Mouse (Mus musculus): ENCODE results near the gene Cfap97d1. TPM values are rescaled to one million over a fixed set of nuclear protein-coding genes. Genes with fewer than 3 reads are reported as not detected.

Gene Cfap97d1
- polyA plus RNA-seq, 1 experiment from 2014 or later, result not detected

- no peak within 1 kb of the TSS for H3K27ac ChIP-seq
- H3K79me2 ChIP-seq (ENCODE audit: inconsistent target), result no peaks in the 10 kb centered on the region
- no peak within 1 kb of the TSS for H3K4me3 ChIP-seq (ENCODE audit: inconsistent target)
- H3K36me3 ChIP-seq (ENCODE audit: inconsistent target), result no peaks in the 10 kb centered on the region
- WGBS (ENCODE audit: missing documents), result 50% methylated on average over 10 of the region's 10 CpGs
Measured at GRCm38 (mm10) chr11:101966965-101967614, 17.0 kb upstream of the Cfap97d1 start, which contains the start of gene Sost. Gene Sost, minus strand, starts transcription at chr11:101967015.

- H3K27ac ChIP-seq, result no peak overlapping the region
- WGBS (ENCODE audit: missing documents), result 47% methylated on average over 7 of the region's 7 CpGs
- no peaks in the 10 kb centered on the region for H3K79me2 ChIP-seq (ENCODE audit: inconsistent target)
- H3K36me3 ChIP-seq (ENCODE audit: inconsistent target), result peaks cover 4% of the 10 kb centered on the region; the same call in 1 of the 2 replicates
- no peak overlapping the region for H3K4me3 ChIP-seq (ENCODE audit: inconsistent target)
Measured at GRCm38 (mm10) chr11:101968311-101968710, 15.8 kb upstream of the Cfap97d1 start.

GRCm38 (mm10) chr11:101968791-101969190, 15.3 kb upstream of the Cfap97d1 start:
- H3K4me3 ChIP-seq (ENCODE audit: inconsistent target), result no peak overlapping the region
- H3K79me2 ChIP-seq (ENCODE audit: inconsistent target), result no peaks in the 10 kb centered on the region
- H3K27ac ChIP-seq, result no peak overlapping the region
- H3K36me3 ChIP-seq (ENCODE audit: inconsistent target), result peaks cover 8% of the 10 kb centered on the region; the same call in 1 of the 2 replicates
- WGBS (ENCODE audit: missing documents), result 0% methylated on average over 5 of the region's 5 CpGs

- WGBS (ENCODE audit: missing documents), result 92% methylated on average over 13 of the region's 13 CpGs
- H3K27ac ChIP-seq, result no peak overlapping the region
Measured at GRCm38 (mm10) chr11:101969835-101970234, 14.2 kb upstream of the Cfap97d1 start.

GRCm38 (mm10) chr11:101971410-101971809, 12.7 kb upstream of the Cfap97d1 start:
- no peak overlapping the region for H3K4me3 ChIP-seq (ENCODE audit: inconsistent target)
- H3K79me2 ChIP-seq (ENCODE audit: inconsistent target), result peaks cover 25% of the 10 kb centered on the region
- H3K36me3 ChIP-seq (ENCODE audit: inconsistent target), result peaks cover 33% of the 10 kb centered on the region; the same call in 1 of the 2 replicates
- WGBS (ENCODE audit: missing documents), result 61% methylated on average over 3 of the region's 3 CpGs
- H3K27ac ChIP-seq, result peak overlapping the region; percentile 96

More at GRCm38 (mm10) chr11:101969835-101970234, 14.2 kb upstream of the Cfap97d1 start:
- Histone ChIP-seq H3K79me2 (ENCODE audit: inconsistent target) (peaks cover 9% of the 10 kb centered on the region), H3K36me3 (ENCODE audit: inconsistent target) (peaks cover 18% of the 10 kb centered on the region; the same call in 1 of the 2 replicates), H3K4me3 (ENCODE audit: inconsistent target) (no peak overlapping the region)

GRCm38 (mm10) chr11:101972097-101972496, 12.0 kb upstream of the Cfap97d1 start:
- WGBS (ENCODE audit: missing documents), result 27% methylated on average over 3 of the region's 3 CpGs
- H3K79me2 ChIP-seq (ENCODE audit: inconsistent target), result peaks cover 32% of the 10 kb centered on the region
- peak overlapping the region; percentile 96 for H3K27ac ChIP-seq
- H3K4me3 ChIP-seq (ENCODE audit: inconsistent target), result no peak overlapping the region
- H3K36me3 ChIP-seq (ENCODE audit: inconsistent target), result peaks cover 40% of the 10 kb centered on the region; the same call in 1 of the 2 replicates

GRCm38 (mm10) chr11:101972651-101973050, 11.4 kb upstream of the Cfap97d1 start:
- peaks cover 37% of the 10 kb centered on the region for H3K79me2 ChIP-seq (ENCODE audit: inconsistent target)
- peaks cover 43% of the 10 kb centered on the region for H3K36me3 ChIP-seq (ENCODE audit: inconsistent target)
- no peak overlapping the region for H3K4me3 ChIP-seq (ENCODE audit: inconsistent target)
- peak overlapping the region; percentile 96 for H3K27ac ChIP-seq
- 81% methylated on average over 5 of the region's 5 CpGs for WGBS (ENCODE audit: missing documents)

- Histone ChIP-seq H3K4me3 (ENCODE audit: inconsistent target) (no peak overlapping the region), H3K36me3 (ENCODE audit: inconsistent target) (peaks cover 52% of the 10 kb centered on the region), H3K79me2 (ENCODE audit: inconsistent target) (peaks cover 46% of the 10 kb centered on the region), H3K27ac (peak overlapping the region; percentile 96)
- WGBS (ENCODE audit: missing documents), result 90% methylated on average over 9 of the region's 9 CpGs
Measured at GRCm38 (mm10) chr11:101973496-101973895, 10.6 kb upstream of the Cfap97d1 start.

GRCm38 (mm10) chr11:101974181-101974580, 9.9 kb upstream of the Cfap97d1 start:
- peaks cover 53% of the 10 kb centered on the region for H3K79me2 ChIP-seq (ENCODE audit: inconsistent target)
- no peak overlapping the region for H3K4me3 ChIP-seq (ENCODE audit: inconsistent target)
- WGBS (ENCODE audit: missing documents), result 55% methylated on average over 6 of the region's 6 CpGs
- H3K36me3 ChIP-seq (ENCODE audit: inconsistent target), result peaks cover 58% of the 10 kb centered on the region
- H3K27ac ChIP-seq, result peak overlapping the region; percentile 96; the same call in 1 of the 2 replicates

GRCm38 (mm10) chr11:101974923-101975322, 9.2 kb upstream of the Cfap97d1 start:
- peaks cover 62% of the 10 kb centered on the region for H3K36me3 ChIP-seq (ENCODE audit: inconsistent target)
- H3K4me3 ChIP-seq (ENCODE audit: inconsistent target), result no peak overlapping the region
- peaks cover 60% of the 10 kb centered on the region for H3K79me2 ChIP-seq (ENCODE audit: inconsistent target)
- 76% methylated on average over 9 of the region's 9 CpGs for WGBS (ENCODE audit: missing documents)
- H3K27ac ChIP-seq, result no peak overlapping the region

GRCm38 (mm10) chr11:101976949-101977348, 7.1 kb upstream of the Cfap97d1 start:
- no peak overlapping the region for H3K4me3 ChIP-seq (ENCODE audit: inconsistent target)
- peaks cover 80% of the 10 kb centered on the region for H3K79me2 ChIP-seq (ENCODE audit: inconsistent target)
- H3K27ac ChIP-seq, result no peak overlapping the region
- WGBS (ENCODE audit: missing documents), result 99% methylated on average over 6 of the region's 7 CpGs
- peaks cover 75% of the 10 kb centered on the region for H3K36me3 ChIP-seq (ENCODE audit: inconsistent target)

GRCm38 (mm10) chr11:101979140-101979539, 4.9 kb upstream of the Cfap97d1 start:
- Histone ChIP-seq H3K27ac (peak overlapping the region; percentile 91), H3K36me3 (ENCODE audit: inconsistent target) (peaks cover 63% of the 10 kb centered on the region), H3K4me3 (ENCODE audit: inconsistent target) (no peak overlapping the region), H3K79me2 (ENCODE audit: inconsistent target) (peaks cover 98% of the 10 kb centered on the region)
- 92% methylated on average over 5 of the region's 5 CpGs for WGBS (ENCODE audit: missing documents)

- WGBS (ENCODE audit: missing documents), result 96% methylated on average over 9 of the region's 9 CpGs
- Histone ChIP-seq H3K4me3 (ENCODE audit: inconsistent target) (no peak overlapping the region), H3K79me2 (ENCODE audit: inconsistent target) (peaks cover 83% of the 10 kb centered on the region), H3K27ac (peak overlapping the region; percentile 91), H3K36me3 (ENCODE audit: inconsistent target) (peaks cover 48% of the 10 kb centered on the region)
Measured at GRCm38 (mm10) chr11:101980603-101981157, 3.4 kb upstream of the Cfap97d1 start.

GRCm38 (mm10) chr11:101981850-101982249, 2.2 kb upstream of the Cfap97d1 start:
- Histone ChIP-seq H3K79me2 (ENCODE audit: inconsistent target) (peaks cover 71% of the 10 kb centered on the region), H3K4me3 (ENCODE audit: inconsistent target) (peak overlapping the region; percentile 52; the same call in 1 of the 2 replicates), H3K27ac (peak overlapping the region; percentile 91), H3K36me3 (ENCODE audit: inconsistent target) (peaks cover 37% of the 10 kb centered on the region)
- 9% methylated on average over 12 of the region's 12 CpGs for WGBS (ENCODE audit: missing documents)

- Histone ChIP-seq H3K79me2 (ENCODE audit: inconsistent target) (peaks cover 60% of the 10 kb centered on the region), H3K27ac (peak overlapping the region; percentile 91), H3K4me3 (ENCODE audit: inconsistent target) (peak overlapping the region; percentile 52), H3K36me3 (ENCODE audit: inconsistent target) (peaks cover 28% of the 10 kb centered on the region)
- WGBS (ENCODE audit: missing documents), result 86% methylated on average over 6 of the region's 6 CpGs
Measured at GRCm38 (mm10) chr11:101982981-101983411, 1.1 kb upstream of the Cfap97d1 start.

All from macrophage (primary cell).